Mouse (Mus musculus) lung, postnatal 0 days (tissue): ENCODE measurements around the gene Fpgs.

Experiments
- CTCF ChIP-seq: IDR thresholded peaks from 2 replicates; pipeline ENCODE4 v1.5.1; 2016; ENCODE audit warnings: antibody characterized with exemption, mild to moderate bottlenecking
- EP300 ChIP-seq: IDR thresholded peaks from 2 replicates; pipeline ENCODE4 v1.6.1; 2016; ENCODE audit warnings: antibody characterized with exemption, mild to moderate bottlenecking, control low read depth

- no peak for TF ChIP-seq EP300
- no peak for TF ChIP-seq CTCF
Measured at GRCm38 (mm10) chr2:32703046-32703445, 899 bp downstream of the Fpgs start.
